Mouse (Mus musculus): ENCODE data around the gene Mslnl. TPM values are rescaled to one million over a fixed set of nuclear protein-coding genes. Genes with fewer than 3 reads are reported as not detected.

Mslnl gene
- polyA plus RNA-seq, 1 experiment from 2014 or later = not detected

- H3K27me3 ChIP-seq (ENCODE audit: control insufficient read depth, insufficient read depth, low read length) = no peaks in the 10 kb centered on the region
- WGBS = 87% methylated on average over 15 of the region's 15 CpGs
- H3K9ac ChIP-seq (ENCODE audit: low read length) = peak overlapping the region; percentile 80
- H3K27ac ChIP-seq (ENCODE audit: low read depth, low read length) = no peak overlapping the region
- DNase-seq (ENCODE audit: low spot score) (no peak), ATAC-seq (replicated peaks; ENCODE audit: low FRiP score) (no peak)
- H3K4me2 ChIP-seq (ENCODE audit: low read depth, low read length, severe bottlenecking) = peak overlapping the region; percentile 71
- H3K9me3 ChIP-seq (ENCODE audit: control insufficient read depth, low read length) = no peaks in the 10 kb centered on the region
- peaks cover 10% of the 10 kb centered on the region for H3K4me1 ChIP-seq (replicated peaks; ENCODE audit: control insufficient read depth, insufficient read depth, low read length)
- H3K36me3 ChIP-seq (ENCODE audit: control insufficient read depth, insufficient read depth, low read length) = no peaks in the 10 kb centered on the region; the same call in none of the 2 replicates
- peak overlapping the region; percentile 69 for H3K4me3 ChIP-seq (ENCODE audit: low read depth, low read length)
These were observed 48.2 kb downstream of the Mslnl start for GRCm38 (mm10) chr17:25783861-25784574.

DNA sequence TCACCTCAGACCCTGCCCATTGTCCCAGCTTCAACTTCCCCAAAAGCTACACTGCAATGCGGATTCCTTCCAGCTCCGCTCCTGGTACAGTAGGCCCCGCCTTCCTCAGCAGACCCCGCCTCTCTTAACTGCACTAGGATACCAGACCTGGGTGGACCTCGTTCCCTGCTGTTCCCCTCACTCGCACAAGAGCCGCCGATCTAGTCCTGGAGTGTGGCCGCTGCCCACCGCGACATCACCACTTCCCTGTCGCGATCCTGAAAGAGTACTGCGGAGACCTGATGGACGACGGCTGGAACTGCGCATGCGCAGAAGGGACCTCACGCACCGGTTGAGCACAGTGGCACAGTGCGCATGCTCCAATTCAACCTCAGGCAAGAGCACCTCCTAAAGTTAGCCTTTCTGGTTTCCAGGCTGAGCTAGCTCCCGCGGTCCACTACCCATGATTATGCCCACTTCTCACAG is 49.5 kb downstream of the Mslnl start, which contains the start of gene Haghl:
Gene Haghl (minus strand): TSS at position 393 of the 465 bp plus-strand sequence.
- WGBS = under 1% methylated on average over 23 of the region's 23 CpGs
- peak within 1 kb of the TSS; percentile 69 for H3K4me3 ChIP-seq (ENCODE audit: low read depth, low read length)
- DNase-seq (ENCODE audit: low spot score) (peak; percentile 98), ATAC-seq (replicated peaks; ENCODE audit: low FRiP score) (peak; percentile 86)
- peaks cover 10% of the 10 kb centered on the region for H3K4me1 ChIP-seq (replicated peaks; ENCODE audit: control insufficient read depth, insufficient read depth, low read length)
- peak within 1 kb of the TSS; percentile 91 for H3K27ac ChIP-seq (ENCODE audit: low read depth, low read length)
- H3K9ac ChIP-seq (ENCODE audit: low read length) = peak within 1 kb of the TSS; percentile 80
- peak within 1 kb of the TSS; percentile 71 for H3K4me2 ChIP-seq (ENCODE audit: low read depth, low read length, severe bottlenecking)
- H3K27me3 ChIP-seq (ENCODE audit: control insufficient read depth, insufficient read depth, low read length) = no peaks in the 10 kb centered on the region
- no peaks in the 10 kb centered on the region; the same call in none of the 2 replicates for H3K36me3 ChIP-seq (ENCODE audit: control insufficient read depth, insufficient read depth, low read length)
- H3K9me3 ChIP-seq (ENCODE audit: control insufficient read depth, low read length) = no peaks in the 10 kb centered on the region

GRCm38 (mm10) chr17:25786280-25786679 is 50.4 kb downstream of the Mslnl start, which contains the start of gene Ccdc78:
Gene Ccdc78 (plus strand): TSS chr17:25786580.
- Histone ChIP-seq H3K9ac (ENCODE audit: low read length) (peak within 1 kb of the TSS; percentile 80), H3K4me3 (ENCODE audit: low read depth, low read length) (peak within 1 kb of the TSS; percentile 69), H3K9me3 (ENCODE audit: control insufficient read depth, low read length) (no peaks in the 10 kb centered on the region), H3K4me2 (ENCODE audit: low read depth, low read length, severe bottlenecking) (peak within 1 kb of the TSS; percentile 71), H3K27ac (ENCODE audit: low read depth, low read length) (peak within 1 kb of the TSS; percentile 91), H3K36me3 (ENCODE audit: control insufficient read depth, insufficient read depth, low read length) (no peaks in the 10 kb centered on the region; the same call in none of the 2 replicates), H3K4me1 (replicated peaks; ENCODE audit: control insufficient read depth, insufficient read depth, low read length) (peaks cover 16% of the 10 kb centered on the region), H3K27me3 (ENCODE audit: control insufficient read depth, insufficient read depth, low read length) (no peaks in the 10 kb centered on the region)
- DNase-seq (ENCODE audit: low spot score) (no peak), ATAC-seq (replicated peaks; ENCODE audit: low FRiP score) (no peak)
- 82% methylated on average over 3 of the region's 3 CpGs for WGBS

DNA sequence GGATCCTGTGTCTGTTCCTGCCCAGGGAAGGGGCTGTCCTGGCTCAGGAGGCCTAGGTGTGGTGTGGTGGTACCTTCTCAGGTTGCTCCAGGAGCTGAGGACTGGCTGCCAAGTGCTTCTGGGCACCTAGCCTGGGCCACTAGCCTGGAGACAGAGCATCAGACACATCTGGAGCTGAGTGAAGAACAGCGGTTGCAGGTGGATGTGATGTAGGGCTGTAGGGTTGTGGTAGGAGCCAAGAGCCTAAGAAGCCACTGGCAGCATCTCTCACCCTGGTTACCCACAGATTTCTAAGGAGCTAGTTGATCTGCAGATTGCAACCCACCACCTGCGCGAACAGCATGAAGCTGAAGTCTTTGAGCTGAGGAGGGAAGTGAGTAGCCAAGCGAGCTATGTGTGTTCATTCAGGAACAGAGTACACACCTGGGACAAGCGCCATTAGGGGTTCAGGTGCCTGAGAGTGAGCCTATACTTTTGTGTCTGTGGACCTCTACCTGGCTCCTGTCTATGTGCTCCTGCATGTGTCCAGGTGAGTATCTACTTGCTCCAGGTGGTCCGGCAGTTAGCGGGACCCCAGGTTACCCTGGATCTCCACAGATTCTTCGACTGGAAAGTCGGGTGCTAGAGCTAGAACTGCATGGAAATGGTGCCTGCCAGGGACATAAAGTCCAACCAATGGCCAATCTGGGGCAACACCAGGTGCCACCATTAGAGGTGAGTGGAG is 51.1 kb downstream of the Mslnl start:
- WGBS = 89% methylated on average over 9 of the region's 9 CpGs
- Histone ChIP-seq H3K9me3 (ENCODE audit: control insufficient read depth, low read length) (no peaks in the 10 kb centered on the region), H3K9ac (ENCODE audit: low read length) (no peak overlapping the region), H3K27ac (ENCODE audit: low read depth, low read length) (no peak overlapping the region), H3K4me2 (ENCODE audit: low read depth, low read length, severe bottlenecking) (no peak overlapping the region), H3K36me3 (ENCODE audit: control insufficient read depth, insufficient read depth, low read length) (no peaks in the 10 kb centered on the region; the same call in none of the 2 replicates), H3K4me1 (replicated peaks; ENCODE audit: control insufficient read depth, insufficient read depth, low read length) (peaks cover 18% of the 10 kb centered on the region), H3K27me3 (ENCODE audit: control insufficient read depth, insufficient read depth, low read length) (no peaks in the 10 kb centered on the region), H3K4me3 (ENCODE audit: low read depth, low read length) (no peak overlapping the region)
- ATAC-seq (replicated peaks; ENCODE audit: low FRiP score) (no peak), DNase-seq (ENCODE audit: low spot score) (no peak)

DNA sequence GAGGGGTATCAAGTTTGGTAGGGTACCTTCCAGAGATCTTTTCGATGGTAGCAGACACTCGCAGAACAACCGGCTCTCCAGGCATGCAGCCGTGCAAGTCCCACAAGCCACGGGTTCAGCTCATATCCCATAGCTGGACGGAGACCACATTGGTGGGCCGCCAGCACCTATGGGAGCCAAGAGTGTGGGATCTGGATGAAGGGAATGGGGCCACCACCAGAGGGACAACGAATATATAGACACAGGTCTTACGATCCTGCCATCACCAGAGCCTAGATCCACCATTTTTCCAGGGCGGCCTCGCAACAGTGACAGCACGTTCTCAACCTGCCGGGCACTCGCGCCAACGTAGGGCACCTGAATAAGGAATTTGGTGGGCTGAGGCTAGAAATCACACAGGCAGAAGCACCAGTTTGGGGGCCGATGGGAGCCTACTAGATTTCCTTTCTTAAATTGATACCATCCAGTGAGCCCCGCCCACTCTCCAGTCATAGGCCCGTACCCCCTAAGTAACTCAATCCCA is 55.5 kb downstream of the Mslnl start:
- ATAC-seq (replicated peaks; ENCODE audit: low FRiP score) (no peak), DNase-seq (ENCODE audit: low spot score) (peak; percentile 56)
- Histone ChIP-seq H3K4me1 (replicated peaks; ENCODE audit: control insufficient read depth, insufficient read depth, low read length) (peaks cover 37% of the 10 kb centered on the region), H3K4me3 (ENCODE audit: low read depth, low read length) (peak overlapping the region; percentile 75), H3K9me3 (ENCODE audit: control insufficient read depth, low read length) (no peaks in the 10 kb centered on the region), H3K4me2 (ENCODE audit: low read depth, low read length, severe bottlenecking) (peak overlapping the region; percentile 93), H3K9ac (ENCODE audit: low read length) (peak overlapping the region; percentile 90), H3K27ac (ENCODE audit: low read depth, low read length) (peak overlapping the region; percentile 94), H3K36me3 (ENCODE audit: control insufficient read depth, insufficient read depth, low read length) (no peaks in the 10 kb centered on the region; the same call in none of the 2 replicates), H3K27me3 (ENCODE audit: control insufficient read depth, insufficient read depth, low read length) (no peaks in the 10 kb centered on the region)
- WGBS = 30% methylated on average over 19 of the region's 19 CpGs

GRCm38 (mm10) chr17:25791843-25792527 is 56.1 kb downstream of the Mslnl start:
- Histone ChIP-seq H3K27me3 (ENCODE audit: control insufficient read depth, insufficient read depth, low read length) (no peaks in the 10 kb centered on the region), H3K9me3 (ENCODE audit: control insufficient read depth, low read length) (no peaks in the 10 kb centered on the region), H3K4me1 (replicated peaks; ENCODE audit: control insufficient read depth, insufficient read depth, low read length) (peaks cover 37% of the 10 kb centered on the region), H3K27ac (ENCODE audit: low read depth, low read length) (peak overlapping the region; percentile 94), H3K4me2 (ENCODE audit: low read depth, low read length, severe bottlenecking) (peak overlapping the region; percentile 93), H3K9ac (ENCODE audit: low read length) (peak overlapping the region; percentile 90), H3K4me3 (ENCODE audit: low read depth, low read length) (peak overlapping the region; percentile 75), H3K36me3 (ENCODE audit: control insufficient read depth, insufficient read depth, low read length) (no peaks in the 10 kb centered on the region; the same call in none of the 2 replicates)
- ATAC-seq (replicated peaks; ENCODE audit: low FRiP score) (peak; percentile 49), DNase-seq (ENCODE audit: low spot score) (peak; percentile 91)
- under 1% methylated on average over 45 of the region's 45 CpGs for WGBS

GRCm38 (mm10) chr17:25792615-25793014 is 56.8 kb downstream of the Mslnl start, which contains the start of gene Fam173a:
Gene Fam173a (minus strand): TSS chr17:25792901.
- under 1% methylated on average over 14 of the region's 14 CpGs for WGBS
- Histone ChIP-seq H3K4me1 (replicated peaks; ENCODE audit: control insufficient read depth, insufficient read depth, low read length) (peaks cover 37% of the 10 kb centered on the region), H3K9ac (ENCODE audit: low read length) (peak within 1 kb of the TSS; percentile 90), H3K36me3 (ENCODE audit: control insufficient read depth, insufficient read depth, low read length) (no peaks in the 10 kb centered on the region; the same call in none of the 2 replicates), H3K27ac (ENCODE audit: low read depth, low read length) (peak within 1 kb of the TSS; percentile 94), H3K4me3 (ENCODE audit: low read depth, low read length) (peak within 1 kb of the TSS; percentile 75), H3K9me3 (ENCODE audit: control insufficient read depth, low read length) (no peaks in the 10 kb centered on the region), H3K4me2 (ENCODE audit: low read depth, low read length, severe bottlenecking) (peak within 1 kb of the TSS; percentile 93), H3K27me3 (ENCODE audit: control insufficient read depth, insufficient read depth, low read length) (no peaks in the 10 kb centered on the region)
- ATAC-seq (replicated peaks; ENCODE audit: low FRiP score) = peak; percentile 34; the same call in 1 of the 2 replicates
- peak; percentile 83 for DNase-seq (ENCODE audit: low spot score)

GRCm38 (mm10) chr17:25794197-25794596 is 58.4 kb downstream of the Mslnl start:
- peak overlapping the region; percentile 91 for H3K4me2 ChIP-seq (ENCODE audit: low read depth, low read length, severe bottlenecking)
- peak overlapping the region; percentile 90 for H3K9ac ChIP-seq (ENCODE audit: low read length)
- 20% methylated on average over 13 of the region's 13 CpGs for WGBS
- no peaks in the 10 kb centered on the region; the same call in 1 of the 2 replicates for H3K36me3 ChIP-seq (ENCODE audit: control insufficient read depth, insufficient read depth, low read length)
- H3K9me3 ChIP-seq (ENCODE audit: control insufficient read depth, low read length) = no peaks in the 10 kb centered on the region
- DNase-seq (ENCODE audit: low spot score) = peak; percentile 74
- H3K4me3 ChIP-seq (ENCODE audit: low read depth, low read length) = peak overlapping the region; percentile 82
- no peaks in the 10 kb centered on the region for H3K27me3 ChIP-seq (ENCODE audit: control insufficient read depth, insufficient read depth, low read length)
- H3K27ac ChIP-seq (ENCODE audit: low read depth, low read length) = peak overlapping the region; percentile 94
- peak; percentile 32; the same call in 1 of the 2 replicates for ATAC-seq (replicated peaks; ENCODE audit: low FRiP score)
- peaks cover 37% of the 10 kb centered on the region for H3K4me1 ChIP-seq (replicated peaks; ENCODE audit: control insufficient read depth, insufficient read depth, low read length)

All from forebrain, embryonic 11.5 days (tissue).